Mouse (Mus musculus): ENCODE results near the gene Aen.

The Aen gene

GRCm38 (mm10) chr7:78938957-78939602, 43.4 kb downstream of the Aen start:
- DNase-seq (ENCODE audit: low spot score in 2 of 2) = no peak

- no peak for DNase-seq (ENCODE audit: low spot score in 2 of 2)
These were observed 45.3 kb downstream of the Aen start for GRCm38 (mm10) chr7:78940971-78941370.

GRCm38 (mm10) chr7:78942544-78942943, 46.9 kb downstream of the Aen start:
- no peak for DNase-seq (ENCODE audit: low spot score in 2 of 2)

- DNase-seq (ENCODE audit: low spot score in 2 of 2) = no peak
These were observed 58.4 kb downstream of the Aen start for GRCm38 (mm10) chr7:78953886-78954572.

GRCm38 (mm10) chr7:78954619-78955018, 59.0 kb downstream of the Aen start:
- no peak for DNase-seq (ENCODE audit: low spot score in 2 of 2)

GRCm38 (mm10) chr7:78955086-78955485, 59.4 kb downstream of the Aen start:
- no peak for DNase-seq (ENCODE audit: low spot score in 2 of 2)

- no peak for DNase-seq (ENCODE audit: low spot score in 2 of 2)
These were observed 62.9 kb downstream of the Aen start for GRCm38 (mm10) chr7:78958499-78959073.

Measured in frontal cortex, postnatal 36 days (tissue).